In genomic region chr5:28176023-28176422, GRCm38 (mm10) we compare ENCODE assay signal across 29 mouse cellular contexts. TPM values are rescaled to one million over a fixed set of nuclear protein-coding genes. Genes with fewer than 3 reads are reported as not detected.
DNase-seq lines count a peak whose midpoint lies in the region; ATAC-seq and TF ChIP-seq lines count a peak whose summit lies in the region.
"Had no signal": no experiment of that assay in that cellular context is flagged by ENCODE, and none has a peak within 500 bp of the region (broad histone marks: within the 10 kb centered on the region; RNA-seq: fewer than 3 reads in every experiment).

No protein-coding gene starts in this region.

- 0% methylated on average over 4 of the region's 4 CpGs for WGBS in neural tube, embryonic 15.5 days
- 13% methylated on average over 4 of the region's 4 CpGs for WGBS in hindbrain, postnatal 0 days
- WGBS in midbrain, embryonic 14.5 days = 9% methylated on average over 4 of the region's 4 CpGs
- WGBS in kidney, adult 2 months = 8% methylated on average over 4 of the region's 4 CpGs

- H3K27ac ChIP-seq in neural tube, embryonic 15.5 days (replicated peaks) = no peak overlapping the region
- H3K27ac ChIP-seq in hindbrain, postnatal 0 days = peak overlapping the region; percentile 80; the same call in 1 of the 2 replicates
- peak overlapping the region; percentile 93 for H3K27ac ChIP-seq in midbrain, embryonic 14.5 days (replicated peaks; ENCODE audit: low read depth, low read length)
- H3K27ac ChIP-seq in kidney, adult 2 months (ENCODE audit: insufficient read depth, low read depth, low read length) = no peak overlapping the region
- H3K27ac ChIP-seq: embryonic facial prominence, embryonic 12.5 days; forebrain, embryonic 12.5 days; heart, embryonic 15.5 days; intestine, embryonic 15.5 days; layer of hippocampus, adult 2 months; limb, embryonic 12.5 days had no signal

- no peak for TF ChIP-seq CTCF in hindbrain, postnatal 0 days (IDR thresholded peaks at IDR 0.05; ENCODE audit: low read depth)
- no peak for TF ChIP-seq CTCF in kidney, adult 2 months (conservative IDR thresholded peaks at IDR 0.05; ENCODE audit: insufficient read depth, insufficient read length, low read depth, low read length)

- H3K4me3 ChIP-seq in neural tube, embryonic 15.5 days (replicated peaks) = no peak overlapping the region
- no peak overlapping the region for H3K4me3 ChIP-seq in hindbrain, postnatal 0 days (ENCODE audit: low read length)
- H3K4me3 ChIP-seq in midbrain, embryonic 14.5 days (replicated peaks; ENCODE audit: low read depth, low read length) = no peak overlapping the region
- no peak overlapping the region for H3K4me3 ChIP-seq in kidney, adult 2 months (ENCODE audit: insufficient read depth, low read depth, low read length)
- H3K4me3 ChIP-seq: embryonic facial prominence, embryonic 12.5 days; erythroblast, embryonic 14.5 days; forebrain, embryonic 12.5 days; heart, embryonic 15.5 days; intestine, embryonic 15.5 days; layer of hippocampus, adult 2 months; limb, embryonic 12.5 days had no signal

- H3K36me3 ChIP-seq in neural tube, embryonic 15.5 days = no peaks in the 10 kb centered on the region
- no peaks in the 10 kb centered on the region for H3K36me3 ChIP-seq in hindbrain, postnatal 0 days (ENCODE audit: insufficient read depth, low read length)
- peaks cover 12% of the 10 kb centered on the region for H3K36me3 ChIP-seq in midbrain, embryonic 14.5 days (ENCODE audit: control insufficient read depth, insufficient read depth, low read length)
- H3K36me3 ChIP-seq in kidney, adult 2 months (ENCODE audit: control insufficient read depth, insufficient read depth, low read length) = no peaks in the 10 kb centered on the region
- H3K36me3 ChIP-seq: embryonic facial prominence, embryonic 12.5 days; forebrain, embryonic 12.5 days; heart, embryonic 15.5 days; intestine, embryonic 15.5 days; limb, embryonic 12.5 days had no signal

- no peaks in the 10 kb centered on the region for H3K9me3 ChIP-seq in neural tube, embryonic 15.5 days (replicated peaks)
- H3K9me3 ChIP-seq in hindbrain, postnatal 0 days (ENCODE audit: low read length) = no peaks in the 10 kb centered on the region
- no peaks in the 10 kb centered on the region for H3K9me3 ChIP-seq in midbrain, embryonic 14.5 days (ENCODE audit: control insufficient read depth, low read length)
- H3K9me3 ChIP-seq: embryonic facial prominence, embryonic 12.5 days; forebrain, embryonic 12.5 days; heart, embryonic 15.5 days; intestine, embryonic 15.5 days; limb, embryonic 12.5 days had no signal

- peaks cover 92% of the 10 kb centered on the region for H3K27me3 ChIP-seq in neural tube, embryonic 15.5 days (replicated peaks)
- peaks cover 51% of the 10 kb centered on the region for H3K27me3 ChIP-seq in hindbrain, postnatal 0 days (ENCODE audit: insufficient read depth, low read length)
- H3K27me3 ChIP-seq in midbrain, embryonic 14.5 days (ENCODE audit: control insufficient read depth, insufficient read depth, low read length) = peaks cover 39% of the 10 kb centered on the region
- H3K27me3 ChIP-seq in kidney, adult 2 months (replicated peaks; ENCODE audit: control insufficient read depth, insufficient read depth, low read length) = peaks cover 3% of the 10 kb centered on the region

- peak; percentile 25 for DNase-seq in neural tube, embryonic 10.5 days (ENCODE audit: extremely low spot score, low spot score)
- DNase-seq in hindbrain, postnatal 0 days (ENCODE audit: low spot score) = no peak
- no peak for DNase-seq in midbrain, embryonic 14.5 days
- no peak for DNase-seq in kidney, adult 2 months
- DNase-seq in ovary, postnatal 10 days (ENCODE audit: low spot score) = no peak
- DNase-seq in cerebellum, adult 11-12 months = no peak
- DNase-seq: adrenal gland, postnatal 10 days; heart, postnatal 4 days; kidney, adult 9 months; kidney, postnatal 25 days; liver, postnatal 0 days; lung, postnatal 10 days; right cerebral cortex, postnatal 25 days; spleen, adult 18-20 months had no signal

- H3K4me1 ChIP-seq in neural tube, embryonic 15.5 days = 0 out of 2 replicates have a peak, but pooled peaks cover 5% of the 10 kb centered on the region
- no peaks in the 10 kb centered on the region for H3K4me1 ChIP-seq in hindbrain, postnatal 0 days (ENCODE audit: insufficient read depth, low read length)
- H3K4me1 ChIP-seq in midbrain, embryonic 14.5 days (ENCODE audit: control insufficient read depth, insufficient read depth, low read length) = peaks cover 46% of the 10 kb centered on the region
- H3K4me1 ChIP-seq in kidney, adult 2 months (ENCODE audit: control insufficient read depth, insufficient read depth, low read length) = no peaks in the 10 kb centered on the region
- H3K4me1 ChIP-seq: embryonic facial prominence, embryonic 12.5 days; limb, embryonic 12.5 days had no signal

- no peak overlapping the region for H3K4me2 ChIP-seq in neural tube, embryonic 15.5 days
- peak overlapping the region; percentile 48 for H3K4me2 ChIP-seq in hindbrain, postnatal 0 days (ENCODE audit: low read depth, low read length)
- peak overlapping the region; percentile 79 for H3K4me2 ChIP-seq in midbrain, embryonic 14.5 days (ENCODE audit: low read length)
- H3K4me2 ChIP-seq: embryonic facial prominence, embryonic 12.5 days; forebrain, embryonic 12.5 days; heart, embryonic 15.5 days; intestine, embryonic 15.5 days; limb, embryonic 12.5 days; liver, embryonic 11.5 days had no signal

- no peak for TF ChIP-seq POLR2A in kidney, adult 2 months (IDR thresholded peaks at IDR 0.05; ENCODE audit: low read depth, low read length)

- no peak overlapping the region for H3K9ac ChIP-seq in neural tube, embryonic 15.5 days (replicated peaks)
- H3K9ac ChIP-seq in hindbrain, postnatal 0 days (replicated peaks; ENCODE audit: low read length) = no peak overlapping the region
- H3K9ac ChIP-seq in midbrain, embryonic 14.5 days (replicated peaks; ENCODE audit: low read length) = peak overlapping the region; percentile 64; the same call in 1 of the 2 replicates
- H3K9ac ChIP-seq: embryonic facial prominence, embryonic 12.5 days; forebrain, embryonic 12.5 days; heart, embryonic 15.5 days; intestine, embryonic 15.5 days; limb, embryonic 12.5 days; liver, postnatal 0 days had no signal

- ATAC-seq in neural tube, embryonic 15.5 days (ENCODE audit: low FRiP score) = no peak
- ATAC-seq in hindbrain, postnatal 0 days = no peak
- ATAC-seq in midbrain, embryonic 14.5 days (ENCODE audit: low FRiP score, low TSS enrichment) = no peak
- ATAC-seq: intestine, embryonic 15.5 days; liver, postnatal 0 days had no signal

RNA-seq across cellular contexts. Expression of gene En2, which starts 10.5 kb away (rescaled TPM):
- polyA plus RNA-seq in neural tube, embryonic 15.5 days (2015; fragmentation: Nextera tagmentation; extraction: Ambion mirVana) = not detected in 2 replicates
- 33.8 and 35.1 TPM in 2 replicates for total RNA-seq in hindbrain, postnatal 0 days (2014; rRNA removed)
- 0.98 and 1.1 TPM in 2 replicates for polyA plus RNA-seq in hindbrain, postnatal 0 days (2015; fragmentation: Nextera tagmentation; extraction: Ambion mirVana)
- 3.8 TPM in 2 replicates for polyA plus RNA-seq in midbrain, embryonic 14.5 days (2014; fragmentation: Nextera tagmentation; extraction: Ambion mirVana)
- 0.09 and 0.15 TPM in 2 replicates for polyA plus RNA-seq in kidney, adult 2 months (2012; rRNA removed)
- total RNA-seq: adrenal gland, postnatal 10 days; heart, postnatal 4 days; left cerebral cortex, postnatal 10 days; MEL; monocyte, adult 5-6 weeks had no signal
- polyA plus RNA-seq: C2C12; embryonic facial prominence, embryonic 12.5 days; erythroblast, embryonic 14.5 days; forebrain, embryonic 12.5 days; heart, embryonic 15.5 days; intestine, embryonic 15.5 days; limb, embryonic 12.5 days; liver, embryonic 11.5 days; liver, postnatal 0 days; neural tube, embryonic 11.5 days; urinary bladder, adult 2 months had no signal

Comparison
In these comparisons a context has a peak if more than half of its experiments do, and no peak if none do; other contexts are left out.
1. H3K27ac ChIP-seq: peak in hindbrain, postnatal 0 days (single experiment) and midbrain, embryonic 14.5 days (single experiment); none in neural tube, embryonic 15.5 days (single experiment) and kidney, adult 2 months (single experiment).